Mouse (Mus musculus) heart, adult 2 months (tissue): ENCODE measurements at regions not wholly inside any gene's neighbourhood (a gene's known extent, or its start where the extent isn't known, plus 50 kb on each side); places are given as distances from the start of the nearest gene placed in this dataset.
A peak's percentile ranks its signal among the peaks of the same experiment; 100 is the strongest.
"Not testable (repeated sequence)": the region's sequence is repeated elsewhere in the genome, so short reads cannot be mapped to it uniquely, and the experiment has no call there.

ENCODE experiments used
- DNase-seq, 2 experiments: peaks; one replicate each; pipeline ENCODE4 v3.0.0; 2021
- H3K27ac ChIP-seq: fragments of 200-600 bp; 2 replicates; pipeline ENCODE4 v1.8.1; 2022
- H3K27me3 ChIP-seq: fragments of 200-500 bp; 2 replicates; pipeline ENCODE4 v1.6.1; 2012; ENCODE audit warnings: mild to moderate bottlenecking, low read length, inconsistent platforms, mixed read lengths; ENCODE audit not compliant: control insufficient read depth, insufficient read depth
- H3K36me3 ChIP-seq: fragments of 200-500 bp; 2 replicates; pipeline ENCODE4 v1.6.1; 2012; ENCODE audit warnings: low read length, inconsistent platforms; ENCODE audit not compliant: control insufficient read depth, insufficient read depth
- H3K4me1 ChIP-seq: fragments of 200-500 bp; 2 replicates; pipeline ENCODE4 v1.6.1; 2011; ENCODE audit warnings: low read length; ENCODE audit not compliant: control insufficient read depth, insufficient read depth
- H3K4me3 ChIP-seq: fragments of 200-600 bp; 2 replicates; pipeline ENCODE4 v1.8.1; 2022
- H3K79me2 ChIP-seq: fragments of 200-500 bp; replicated peaks from 2 replicates; pipeline ENCODE4 v1.6.1; 2012; ENCODE audit warnings: mild to moderate bottlenecking, inconsistent platforms, low read length, moderate library complexity, mixed read lengths; ENCODE audit not compliant: control insufficient read depth, insufficient read depth
- H3K9ac ChIP-seq: fragments of 200-500 bp; 2 replicates; pipeline ENCODE4 v1.6.1; 2012; ENCODE audit warnings: low read depth, mild to moderate bottlenecking, control low read depth, inconsistent platforms, low read length, mixed read lengths
- CTCF ChIP-seq: fragments of 200-600 bp; IDR thresholded peaks from 2 replicates; pipeline ENCODE4 v1.8.1; 2022; ENCODE audit warnings: antibody characterized with exemption, mild to moderate bottlenecking, moderate library complexity
- EP300 ChIP-seq: fragments of 200-500 bp; IDR thresholded peaks from 2 replicates; pipeline ENCODE4 v1.6.1; 2011; ENCODE audit warnings: low read depth, low read length, control low read depth; ENCODE audit not compliant: insufficient read depth
- POLR2A ChIP-seq: fragments of 200-500 bp; IDR thresholded peaks from 2 replicates; pipeline ENCODE4 v1.6.1; 2011; ENCODE audit warnings: mild to moderate bottlenecking, low read depth, low read length, control low read depth; ENCODE audit not compliant: insufficient read depth
- WGBS: fragments of 180-500 bp; shearing (Covaris S2); methylation state at CpG from one replicate; pipeline ENCODE4 v1.1.7; 2018; 5-methylcytosine and 5-hydroxymethylcytosine counted together
- intact Hi-C: fragments of 180-260 bp; cut with DNase I; formaldehyde crosslinking; loops from one replicate; pipeline ENCODE4 v1.15.1; 2025

DNA sequence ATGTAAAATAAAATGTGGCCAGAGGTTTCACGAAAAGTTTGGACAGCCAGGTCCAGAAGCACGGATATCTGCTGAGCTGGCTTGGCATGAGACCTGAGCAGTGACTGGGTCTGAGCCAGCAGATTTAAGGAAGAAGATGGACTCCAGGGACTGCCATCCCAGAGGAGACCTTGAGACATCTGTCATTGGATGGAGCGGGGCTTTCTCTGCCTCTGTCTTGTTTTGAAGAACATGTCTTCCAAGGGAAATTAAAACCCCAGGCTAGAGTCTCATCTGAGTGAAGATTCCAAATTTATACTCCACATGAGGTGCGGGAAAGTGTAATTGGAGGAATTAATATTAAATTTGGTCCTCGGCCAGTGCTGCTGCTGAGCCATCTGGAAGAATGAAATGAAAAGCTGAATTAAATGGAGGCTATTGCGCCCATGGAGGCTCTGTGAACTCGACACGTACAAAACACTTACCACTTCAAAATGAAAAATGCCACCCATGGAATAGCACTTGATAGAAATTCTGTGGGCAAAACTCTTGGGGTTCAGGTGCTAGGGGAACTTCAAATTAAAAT, 129.8 kb upstream of the Adcy2 start:
- no peaks in the 10 kb centered on the region for H3K36me3 ChIP-seq
- H3K9ac ChIP-seq = no peak overlapping the region
- H3K27me3 ChIP-seq = no peaks in the 10 kb centered on the region
- no peak overlapping the region for H3K4me3 ChIP-seq
- intact Hi-C loops = no loop called here
- 77% methylated on average over 8 of the region's 8 CpGs for WGBS
- H3K27ac ChIP-seq = no peak overlapping the region
- no peaks in the 10 kb centered on the region for H3K4me1 ChIP-seq
- no peaks in the 10 kb centered on the region for H3K79me2 ChIP-seq
- no peak for TF ChIP-seq POLR2A
- TF ChIP-seq CTCF = no peak
- TF ChIP-seq EP300 = no peak
- DNase-seq = no peak

DNA sequence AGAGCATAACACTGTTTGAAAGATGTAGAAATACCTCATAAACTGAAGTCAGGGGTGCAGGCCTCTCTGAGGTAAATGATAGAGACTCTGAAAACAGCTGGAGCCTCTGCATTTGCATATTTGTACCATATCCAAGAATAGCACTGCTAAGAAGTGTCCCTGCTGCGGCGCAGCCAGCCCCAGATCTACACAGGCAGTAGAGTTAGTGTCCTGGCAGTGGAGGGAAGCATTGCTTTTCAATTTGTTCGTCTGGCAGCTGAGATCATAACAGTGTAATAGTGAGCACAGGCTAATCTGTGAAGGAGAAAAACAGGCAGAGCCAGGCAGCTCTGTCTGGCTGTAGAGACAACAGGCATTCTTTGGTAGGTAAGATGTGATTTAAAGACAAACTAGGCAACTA, 128.2 kb upstream of the Adcy2 start:
- H3K27me3 ChIP-seq = no peaks in the 10 kb centered on the region
- no peak for TF ChIP-seq CTCF
- no peak for TF ChIP-seq EP300
- no peak for TF ChIP-seq POLR2A
- H3K36me3 ChIP-seq = no peaks in the 10 kb centered on the region
- H3K27ac ChIP-seq = no peak overlapping the region
- intact Hi-C loops = no loop called here
- no peaks in the 10 kb centered on the region for H3K79me2 ChIP-seq
- no peak overlapping the region for H3K9ac ChIP-seq
- 51% methylated on average over 3 of the region's 3 CpGs for WGBS
- no peak for DNase-seq
- no peaks in the 10 kb centered on the region for H3K4me1 ChIP-seq
- no peak overlapping the region for H3K4me3 ChIP-seq

DNA sequence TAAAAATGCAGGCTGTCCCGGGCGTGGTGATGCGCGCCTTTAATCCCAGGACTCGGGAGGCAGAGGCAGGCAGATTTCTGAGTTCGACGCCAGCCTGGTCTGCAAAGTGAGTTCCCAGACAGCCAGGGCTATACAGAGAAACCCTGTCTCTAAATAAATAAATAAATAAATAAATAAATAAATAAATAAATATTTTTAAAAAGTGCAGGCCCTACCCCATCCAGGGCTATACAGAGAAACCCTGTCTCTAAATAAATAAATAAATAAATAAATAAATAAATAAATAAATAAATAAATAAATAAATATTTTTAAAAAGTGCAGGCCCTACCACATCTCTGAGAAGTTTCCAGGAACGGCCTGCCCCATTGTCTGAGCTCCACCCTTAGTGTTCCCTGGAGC, 119.4 kb upstream of the Adcy2 start:
- H3K4me3 ChIP-seq, H3K9ac ChIP-seq, H3K79me2 ChIP-seq, H3K27ac ChIP-seq, DNase-seq, H3K4me1 ChIP-seq, H3K27me3 ChIP-seq, H3K36me3 ChIP-seq, intact Hi-C loops: not testable (repeated sequence)
- 94% methylated on average over 8 of the region's 8 CpGs for WGBS

DNA sequence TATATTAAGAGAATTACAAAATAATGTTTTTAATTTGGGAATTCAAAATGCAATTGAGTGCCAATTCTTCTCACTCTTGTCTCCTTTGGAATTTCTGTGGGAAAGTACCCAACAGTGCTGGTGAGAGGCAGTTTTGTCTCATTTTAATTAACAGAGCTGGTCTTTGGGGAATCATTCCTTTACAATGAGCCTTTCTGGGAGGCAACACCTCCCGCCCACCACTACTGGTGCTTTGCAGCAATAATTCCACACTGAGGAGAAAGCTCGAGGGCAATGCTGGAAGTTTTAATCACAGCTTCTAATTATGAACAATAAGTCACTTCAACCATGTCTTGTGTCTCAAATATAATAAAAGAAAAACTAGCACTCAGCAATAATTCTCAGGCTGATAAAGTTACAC, 109.8 kb upstream of the Adcy2 start:
- H3K4me3 ChIP-seq = no peak overlapping the region
- no peaks in the 10 kb centered on the region for H3K4me1 ChIP-seq
- no peaks in the 10 kb centered on the region for H3K27me3 ChIP-seq
- DNase-seq = no peak
- no peak overlapping the region for H3K27ac ChIP-seq
- H3K79me2 ChIP-seq = no peaks in the 10 kb centered on the region
- no peaks in the 10 kb centered on the region for H3K36me3 ChIP-seq
- intact Hi-C loops = no loop called here
- H3K9ac ChIP-seq = no peak overlapping the region
- no peak for TF ChIP-seq POLR2A
- no peak for TF ChIP-seq CTCF
- no peak for TF ChIP-seq EP300
- 56% methylated on average over 2 of the region's 2 CpGs for WGBS

DNA sequence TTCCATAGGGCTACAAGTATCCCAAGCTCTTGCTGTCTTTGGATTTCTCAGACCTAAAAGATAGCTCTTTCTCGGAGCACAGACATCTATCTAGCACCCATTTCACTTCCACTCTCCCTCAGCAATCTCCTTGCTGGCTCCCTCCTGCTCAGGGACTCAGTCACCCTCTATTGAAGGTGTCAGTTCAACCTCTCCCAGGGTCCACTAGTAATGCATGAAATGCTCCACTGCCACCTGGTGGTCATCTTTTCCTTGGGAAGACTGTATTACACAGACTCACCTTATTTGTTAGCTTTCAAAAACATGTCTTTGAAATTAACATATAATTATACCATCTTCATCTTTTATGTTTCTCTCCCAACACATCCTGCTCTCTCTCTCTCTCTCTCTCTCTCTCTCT, 87.3 kb upstream of the Adcy2 start:
- 33% methylated on average over 1 of the region's 1 CpGs for WGBS
- Histone ChIP-seq H3K27me3 (no peaks in the 10 kb centered on the region), H3K4me3 (no peak overlapping the region), H3K79me2 (no peaks in the 10 kb centered on the region), H3K9ac (no peak overlapping the region), H3K27ac (no peak overlapping the region), H3K36me3 (no peaks in the 10 kb centered on the region), H3K4me1 (no peaks in the 10 kb centered on the region)
- DNase-seq = no peak
- TF ChIP-seq CTCF (peak; percentile 53), POLR2A (no peak)
- intact Hi-C loops = no loop called here

DNA sequence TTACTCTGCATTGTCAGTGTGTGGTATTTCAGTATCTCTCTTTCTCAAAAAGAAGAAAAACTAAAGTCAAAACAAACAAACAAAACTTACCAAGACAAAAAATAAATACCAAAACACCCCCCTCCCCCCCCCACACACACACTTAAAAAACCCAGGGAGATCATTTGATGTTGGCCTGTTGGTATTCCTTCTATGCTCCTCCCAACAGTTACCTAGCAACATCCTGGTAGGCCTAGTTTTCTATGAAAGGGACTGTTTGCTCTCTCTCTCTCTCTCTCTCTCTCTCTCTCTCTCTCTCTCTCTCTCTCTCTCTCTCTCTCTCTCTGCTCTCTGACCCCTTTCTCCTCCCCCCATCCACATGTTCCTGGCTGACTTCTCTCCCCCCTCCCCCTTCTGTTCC, 71.0 kb upstream of the Adcy2 start:
- H3K27ac ChIP-seq = no peak overlapping the region
- no peak overlapping the region for H3K9ac ChIP-seq
- no peaks in the 10 kb centered on the region for H3K36me3 ChIP-seq
- no peaks in the 10 kb centered on the region for H3K4me1 ChIP-seq
- H3K27me3 ChIP-seq = no peaks in the 10 kb centered on the region
- intact Hi-C loops = no loop called here
- no peak overlapping the region for H3K4me3 ChIP-seq
- TF ChIP-seq POLR2A (no peak), EP300 (no peak), CTCF (no peak)
- H3K79me2 ChIP-seq = no peaks in the 10 kb centered on the region
- no peak for DNase-seq

DNA sequence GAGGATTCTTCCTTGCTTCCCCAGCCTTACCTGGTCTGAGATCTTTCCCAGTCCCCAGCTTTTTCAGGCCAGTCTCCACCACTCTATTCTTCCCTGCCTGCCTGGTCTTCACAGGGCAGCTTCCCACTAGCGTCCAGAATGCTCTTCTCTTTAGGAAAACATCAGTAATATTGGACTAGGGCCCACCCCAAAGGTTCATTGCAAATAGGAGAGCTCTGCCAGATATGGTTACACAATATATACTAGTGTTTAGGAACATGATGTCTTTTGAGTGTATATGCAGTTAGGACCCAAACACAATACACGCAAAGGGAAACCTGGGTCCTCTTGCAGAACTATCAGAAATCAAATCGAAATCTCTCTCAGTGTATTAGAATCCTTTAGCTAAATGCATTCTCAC, 70.5 kb upstream of the Adcy2 start:
- Histone ChIP-seq H3K27me3 (no peaks in the 10 kb centered on the region), H3K9ac (no peak overlapping the region), H3K27ac (no peak overlapping the region), H3K4me3 (no peak overlapping the region), H3K4me1 (no peaks in the 10 kb centered on the region), H3K36me3 (no peaks in the 10 kb centered on the region), H3K79me2 (no peaks in the 10 kb centered on the region)
- no peak for TF ChIP-seq POLR2A
- no peak for TF ChIP-seq EP300
- no peak for TF ChIP-seq CTCF
- DNase-seq = no peak
- WGBS = 67% methylated on average over 3 of the region's 3 CpGs
- intact Hi-C loops = no loop called here
